Mouse (Mus musculus) thymus, postnatal 25 days (tissue): ENCODE results near the gene Cd38.

Source experiments
- DNase-seq: peaks from one replicate; pipeline ENCODE4 v3.0.0; 2022

Cd38 gene

GRCm38 (mm10) chr5:43948111-43948743 is 79.9 kb downstream of the Cd38 start:
- DNase-seq: peak; percentile 80

GRCm38 (mm10) chr5:43948748-43949275 is 80.5 kb downstream of the Cd38 start:
- peak; percentile 29 for DNase-seq

- DNase-seq: no peak
Observed at GRCm38 (mm10) chr5:43953241-43953640, 84.9 kb downstream of the Cd38 start.

- no peak for DNase-seq
Observed at GRCm38 (mm10) chr5:43959884-43960440, 91.6 kb downstream of the Cd38 start.

- DNase-seq: peak; percentile 32
Observed at GRCm38 (mm10) chr5:43961056-43961455, 92.7 kb downstream of the Cd38 start.
